Mouse (Mus musculus) hematopoietic multipotent progenitor cell, adult 10-12 weeks (in vitro differentiated cells): Measurements from ENCODE around the gene Csad. TPM values are rescaled to one million over a fixed set of nuclear protein-coding genes. Genes with fewer than 3 reads are reported as not detected.

Source experiments
- polyA plus RNA-seq: library from polyadenylated mRNA; stranded (reverse); fragments of >175 nt; gene quantifications from 2 replicates; pipeline ENCODE4 v1.2.3, GENCODE M21; 2012; ENCODE audit warnings: low replicate concordance

Csad gene
- polyA plus RNA-seq: 26.3 and 33.6 TPM in 2 replicates

DNA sequence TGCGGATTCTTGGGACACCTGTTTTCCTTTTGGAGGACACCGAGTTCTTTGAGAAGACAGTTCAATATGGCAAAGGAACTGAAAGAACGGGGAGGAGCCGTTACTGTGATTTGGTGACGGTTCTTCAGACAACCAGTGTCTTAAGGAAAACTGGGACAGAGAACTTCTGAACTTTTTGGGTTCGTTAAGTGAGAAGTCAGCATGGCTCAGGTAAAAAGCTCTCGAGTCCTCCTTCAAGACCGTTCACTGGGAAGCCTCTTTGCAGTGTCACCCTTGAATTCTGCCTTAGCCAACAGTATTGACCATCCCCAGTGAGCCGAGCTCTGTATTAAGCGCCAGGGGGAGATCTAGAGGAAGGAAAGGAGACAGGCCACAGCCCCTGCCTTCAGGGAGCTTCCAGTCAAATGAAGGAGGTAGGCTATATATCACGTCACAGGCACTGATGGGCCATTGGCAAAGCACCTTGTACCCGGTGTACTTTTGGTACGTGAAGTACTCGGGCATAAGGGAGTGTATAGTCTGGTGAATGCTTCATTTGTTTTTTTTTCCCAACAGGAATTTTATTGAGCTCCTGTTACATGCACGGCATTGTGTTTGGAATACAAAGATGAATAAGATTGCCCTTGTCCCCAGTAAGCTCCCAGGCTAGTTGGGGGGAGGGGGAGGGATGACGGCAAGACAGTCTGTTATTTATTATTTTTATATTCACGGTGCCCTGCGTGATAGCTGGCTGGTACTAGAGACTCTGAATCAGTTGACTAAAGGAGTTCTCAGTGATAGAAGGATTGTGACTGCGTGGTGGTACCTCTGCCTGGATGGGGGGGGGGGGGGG lies at the start of gene Csad:
TSS of gene Csad (minus strand) at position 51 of the 832 bp plus-strand sequence.

GRCm38 (mm10) chr15:102231748-102232147 lies 27.2 kb upstream of the Csad start, which contains the start of gene Itgb7:
Gene Itgb7 (minus strand): TSS chr15:102231944.

GRCm38 (mm10) chr15:102202971-102203834 lies 1.3 kb downstream of the Csad start, which contains the start of gene Zfp740:
Gene Zfp740 (plus strand): TSS chr15:102203249.

GRCm38 (mm10) chr15:102150301-102151135 lies 54.0 kb downstream of the Csad start, which contains the start of gene Soat2:
Gene Soat2 (plus strand): TSS chr15:102150526.

GRCm38 (mm10) chr15:102144274-102144711 lies 60.2 kb downstream of the Csad start, which contains the start of gene Igfbp6:
Gene Igfbp6 (plus strand): TSS chr15:102144362.

DNA sequence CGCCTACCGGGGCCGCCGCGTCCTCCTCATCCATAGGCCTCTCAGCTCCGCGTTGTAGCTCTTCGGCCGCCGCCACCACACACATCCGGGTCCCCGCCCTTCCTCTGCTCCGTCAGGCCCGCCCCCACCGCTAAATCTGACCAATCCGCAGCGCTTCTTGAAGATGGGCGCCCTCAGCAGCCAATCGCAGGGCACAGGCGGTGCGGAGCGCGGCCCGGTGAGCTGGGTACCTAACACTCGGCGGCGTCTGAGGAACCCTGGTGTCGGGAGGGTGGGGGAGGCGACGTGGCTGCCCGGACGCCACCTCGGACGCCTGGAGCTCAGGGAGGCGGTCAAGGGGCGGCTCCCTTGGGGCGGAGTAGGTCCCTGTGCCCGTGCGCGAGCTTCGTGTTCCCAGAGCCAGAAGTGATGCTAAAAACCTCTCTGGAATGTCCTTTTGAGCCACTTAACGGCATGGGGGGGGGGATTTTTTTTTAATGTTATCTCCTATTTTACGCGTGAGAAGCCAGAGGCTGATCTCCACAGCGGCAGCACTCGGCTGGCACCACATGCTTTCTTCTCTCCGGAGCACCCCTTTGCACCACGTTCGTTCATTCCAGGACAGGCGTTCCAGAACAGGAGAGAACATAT lies 68.3 kb downstream of the Csad start, which contains the start of gene Spryd3:
TSS of gene Spryd3 (minus strand) at position 106 of the 630 bp plus-strand sequence.

Other genes starting within 250 kb of the Csad start
- not detected in 2 replicates for gene Krt8, start 200.2 kb downstream of the Csad start, polyA plus RNA-seq
- gene Krt18, start 176.5 kb downstream of the Csad start, polyA plus RNA-seq: 0.15 and 0.29 TPM in 2 replicates
- gene Eif4b, start 131.0 kb downstream of the Csad start, polyA plus RNA-seq: 93.4 and 169 TPM in 2 replicates
- gene Tns2, start 104.3 kb downstream of the Csad start, polyA plus RNA-seq: 1.7 and 2.5 TPM in 2 replicates
- gene Spryd3, start 68.5 kb downstream of the Csad start, polyA plus RNA-seq: 11.8 and 25.2 TPM in 2 replicates
- 1.1 and 3.3 TPM in 2 replicates for gene Igfbp6, start 60.4 kb downstream of the Csad start, polyA plus RNA-seq
- gene Soat2, start 54.2 kb downstream of the Csad start, polyA plus RNA-seq: 1.0 and 2.3 TPM in 2 replicates
- gene Zfp740, start 1.5 kb downstream of the Csad start, polyA plus RNA-seq: 23.6 and 23.9 TPM in 2 replicates
- gene Itgb7, start 27.2 kb upstream of the Csad start, polyA plus RNA-seq: 423 and 1,128 TPM in 2 replicates
- gene Rarg, start 52.8 kb upstream of the Csad start, polyA plus RNA-seq: 54.7 and 138 TPM in 2 replicates
- gene Gm9918, start 65.8 kb upstream of the Csad start, polyA plus RNA-seq: 0.07 TPM in 1 of 2 replicates, not detected in the other
- gene Mfsd5, start 74.7 kb upstream of the Csad start, polyA plus RNA-seq: 64.6 and 64.7 TPM in 2 replicates
- 2.9 and 6.9 TPM in 2 replicates for gene Espl1, start 91.5 kb upstream of the Csad start, polyA plus RNA-seq
- gene Pfdn5, start 121.4 kb upstream of the Csad start, polyA plus RNA-seq: 15.0 and 71.0 TPM in 2 replicates
- 20.9 and 82.7 TPM in 2 replicates for gene Myg1, start 127.0 kb upstream of the Csad start, polyA plus RNA-seq
- 28.1 and 59.8 TPM in 2 replicates for gene Aaas, start 146.0 kb upstream of the Csad start, polyA plus RNA-seq
- not detected in 2 replicates for gene Sp7, start 162.5 kb upstream of the Csad start, polyA plus RNA-seq
- gene Sp1, start 201.4 kb upstream of the Csad start, polyA plus RNA-seq: 11.4 and 48.9 TPM in 2 replicates
- 0.81 and 1.1 TPM in 2 replicates for gene Amhr2, start 240.6 kb upstream of the Csad start, polyA plus RNA-seq